Mouse (Mus musculus): ENCODE results near the gene Gfi1b.

The Gfi1b gene

DNA sequence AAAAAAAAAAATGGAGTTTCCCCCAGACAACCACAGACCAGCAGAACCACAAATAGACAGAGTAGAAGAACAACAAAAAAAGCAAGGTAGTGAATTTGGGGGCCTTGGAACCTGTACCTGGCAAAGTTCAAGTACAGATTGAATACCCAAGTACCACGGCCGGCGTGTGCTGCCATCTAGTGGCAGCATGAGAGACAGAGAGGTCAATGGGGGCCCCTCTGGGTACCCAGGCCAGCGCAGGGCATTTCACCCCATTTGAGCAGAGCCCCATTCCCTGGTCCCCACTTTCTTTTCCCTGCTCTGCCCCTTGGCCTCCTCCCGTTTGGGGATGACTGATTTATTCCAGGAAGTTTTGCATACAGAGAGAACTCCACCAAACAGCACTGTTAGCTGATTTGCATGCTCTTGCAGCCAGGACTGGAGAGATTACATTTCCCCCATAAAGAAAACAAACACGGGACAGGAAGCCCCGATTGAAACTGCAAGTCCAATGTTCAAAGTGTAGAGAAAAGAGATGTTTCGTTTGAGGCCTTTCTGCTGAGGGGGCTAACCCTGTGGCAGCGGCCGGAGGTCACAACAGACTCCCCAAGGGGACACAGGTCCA lies 841 bp upstream of the Gfi1b start:
- DNase-seq (ENCODE audit: low read depth, low spot score) = no peak

DNA sequence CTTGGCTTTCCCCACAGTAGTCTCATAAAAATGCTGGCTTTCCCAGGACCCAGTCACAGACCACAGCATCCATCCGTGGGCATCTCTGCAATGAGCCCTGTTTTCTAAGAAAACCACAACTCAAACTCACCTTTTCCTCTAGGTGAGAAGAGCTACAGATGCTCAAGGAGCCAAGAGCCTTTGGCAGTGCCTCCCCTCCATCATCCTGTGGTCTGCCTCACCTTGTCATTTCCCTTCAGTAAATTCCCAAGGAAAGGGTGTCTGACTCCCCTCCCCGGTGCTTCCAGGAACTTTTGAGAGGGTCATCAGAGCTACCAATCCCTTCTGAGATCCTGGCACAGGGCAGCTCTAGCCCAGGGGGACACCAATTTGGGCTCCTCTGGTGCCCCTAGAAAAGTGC lies 671 bp downstream of the Gfi1b start:
- no peak for DNase-seq (ENCODE audit: low read depth, low spot score)

DNA sequence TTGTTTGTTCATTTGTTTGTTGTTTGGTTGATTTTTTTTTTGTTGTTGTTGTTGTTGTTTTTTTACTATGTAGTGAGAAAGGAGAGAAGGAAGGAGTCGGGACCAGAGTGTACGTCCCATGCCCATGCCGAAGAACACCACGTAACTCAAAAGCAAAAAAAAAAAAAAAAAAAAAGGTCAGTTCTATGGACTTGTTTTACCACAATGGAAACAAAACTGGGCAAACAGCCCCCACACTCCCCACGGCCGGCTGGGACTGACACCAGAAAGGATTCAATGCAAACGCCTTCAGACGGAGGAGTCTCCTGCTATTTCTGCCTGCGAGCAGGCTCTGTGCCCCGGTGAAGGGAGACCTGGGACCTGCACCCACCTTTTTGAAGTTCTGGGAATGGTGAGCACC lies 1.3 kb downstream of the Gfi1b start:
- no peak for DNase-seq (ENCODE audit: low read depth, low spot score)

DNA sequence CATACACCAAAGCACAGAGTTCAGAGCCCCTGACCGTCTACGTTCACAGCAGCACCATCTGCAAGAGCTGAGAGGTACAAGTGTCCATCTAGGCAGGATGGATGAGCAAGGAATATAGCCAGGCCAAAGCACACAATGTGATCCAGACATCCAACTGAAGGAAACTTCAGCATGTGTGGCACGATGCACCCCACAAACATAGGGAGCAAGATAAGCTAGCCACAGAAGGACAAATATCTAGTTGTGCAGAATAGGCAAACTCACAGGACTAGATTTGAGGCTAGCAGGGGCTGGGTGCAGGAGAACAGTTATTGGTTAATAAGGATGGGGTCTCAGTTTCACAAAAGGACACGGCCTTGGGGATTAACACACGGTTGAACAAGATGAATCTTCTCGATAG lies 2.4 kb downstream of the Gfi1b start:
- no peak for DNase-seq (ENCODE audit: low read depth, low spot score)

DNA sequence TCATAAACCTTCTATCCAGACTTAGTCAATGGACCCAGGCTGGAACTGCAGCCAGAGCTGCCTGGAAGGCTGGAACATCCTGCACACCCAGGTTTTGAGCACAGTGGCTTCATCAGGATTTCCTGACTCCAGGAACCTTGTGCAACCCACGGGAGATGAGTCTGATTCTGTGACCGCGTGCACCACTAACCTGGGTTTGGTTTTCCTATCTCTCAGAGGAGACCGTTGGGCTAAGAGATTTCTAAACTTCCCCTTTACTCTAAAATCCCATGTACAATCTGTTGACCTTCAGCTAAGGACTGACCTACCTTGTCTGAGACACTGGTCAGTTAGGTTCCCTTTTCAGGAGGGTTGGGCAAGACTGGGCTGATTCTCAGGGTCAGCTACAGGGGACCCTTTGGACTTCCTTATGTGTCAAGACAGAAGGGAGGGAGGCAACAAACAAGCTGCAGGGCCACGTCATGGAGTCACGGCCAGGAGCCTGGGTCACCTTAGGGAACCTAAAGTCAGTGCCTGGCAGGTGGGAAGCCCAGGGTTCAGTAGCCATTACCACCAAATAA lies 2.9 kb downstream of the Gfi1b start:
- DNase-seq (ENCODE audit: low read depth, low spot score) = no peak

DNA sequence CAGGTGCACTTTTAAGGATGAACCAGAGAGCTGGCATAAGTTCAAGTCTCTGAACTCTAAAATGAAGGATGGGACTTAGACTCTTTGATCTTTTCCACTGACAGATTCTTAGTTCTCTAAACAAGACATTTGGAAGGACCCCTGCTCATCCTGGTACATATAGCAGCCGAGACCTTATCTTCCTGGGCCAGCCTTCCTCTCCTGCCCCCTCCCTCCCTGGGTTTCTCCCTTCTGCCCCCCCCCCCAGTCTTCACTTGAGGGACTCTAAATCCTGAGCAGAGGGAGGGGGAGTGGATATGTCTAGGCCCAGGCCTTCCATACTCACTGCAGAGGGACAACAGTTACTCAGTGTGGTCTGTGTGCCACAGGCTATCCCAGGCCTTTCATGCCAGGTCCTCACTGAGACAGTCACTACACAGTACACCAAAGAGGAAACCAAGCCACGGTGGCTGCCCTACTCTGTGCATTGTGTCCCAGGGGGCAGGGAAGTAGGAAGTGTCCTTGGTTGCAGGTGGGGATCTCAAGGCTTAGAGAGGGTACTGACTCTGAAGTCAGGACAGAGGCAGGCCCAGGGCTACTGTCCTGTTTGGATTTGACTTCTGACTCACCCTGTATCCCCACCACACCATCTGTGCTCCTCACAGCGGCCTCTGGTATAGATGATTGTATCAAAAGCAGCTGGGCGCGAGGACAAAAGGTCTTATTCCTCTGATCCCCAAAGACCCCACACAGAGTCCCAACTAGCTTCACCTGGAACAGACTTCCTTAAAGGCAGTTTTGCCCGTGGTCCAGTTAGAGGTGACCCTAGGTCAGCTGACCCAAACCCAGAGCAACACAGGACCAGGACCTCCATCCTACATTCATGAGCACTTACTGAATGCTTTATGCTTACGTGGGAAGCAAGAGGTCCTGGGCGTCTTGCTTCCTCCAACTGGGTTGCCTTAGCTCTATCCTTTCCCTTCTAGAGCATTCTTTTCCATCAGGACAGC lies 4.0 kb downstream of the Gfi1b start:
- no peak for DNase-seq (ENCODE audit: low read depth, low spot score)

DNA sequence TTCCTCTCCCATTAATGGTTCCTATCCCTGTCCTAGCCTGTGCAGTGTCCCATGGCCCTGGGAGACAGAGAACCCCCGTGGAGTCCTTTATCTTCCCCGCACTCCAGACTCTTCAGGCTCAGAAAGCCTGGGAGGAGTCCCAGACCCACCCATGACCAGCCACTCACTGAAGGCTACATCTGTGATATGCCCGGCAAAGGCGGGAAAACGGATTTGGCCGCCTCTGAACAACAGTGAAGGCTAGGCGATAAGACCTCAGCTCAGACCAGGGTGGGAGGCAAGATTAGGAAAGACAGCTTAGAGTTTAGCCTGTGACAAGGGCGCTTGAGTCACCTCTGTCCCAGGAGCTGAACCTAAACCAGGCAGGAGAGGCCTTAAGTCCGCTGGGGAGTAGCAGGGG lies 4.9 kb downstream of the Gfi1b start:
- no peak for DNase-seq (ENCODE audit: low read depth, low spot score)

DNA sequence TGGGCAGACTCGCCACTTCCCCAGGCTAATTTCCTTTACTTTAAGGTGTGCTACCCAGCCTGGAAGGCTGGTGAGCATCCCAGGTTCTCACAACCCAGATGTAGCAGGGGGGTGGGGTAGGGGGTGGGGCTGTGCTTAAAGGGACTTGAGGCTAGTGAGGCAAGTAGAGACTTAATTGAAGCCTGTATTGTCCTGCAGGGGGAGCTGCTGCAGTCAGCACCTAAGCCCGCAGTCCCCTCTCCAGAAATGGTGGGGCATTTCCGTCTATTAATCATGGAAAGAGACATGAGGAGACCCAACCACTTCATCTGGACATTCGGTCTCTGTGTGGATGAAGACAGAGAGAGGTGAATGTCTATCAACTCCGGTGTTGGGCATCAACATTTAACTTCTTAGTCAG lies 5.4 kb downstream of the Gfi1b start:
- DNase-seq (ENCODE audit: low read depth, low spot score) = no peak

DNA sequence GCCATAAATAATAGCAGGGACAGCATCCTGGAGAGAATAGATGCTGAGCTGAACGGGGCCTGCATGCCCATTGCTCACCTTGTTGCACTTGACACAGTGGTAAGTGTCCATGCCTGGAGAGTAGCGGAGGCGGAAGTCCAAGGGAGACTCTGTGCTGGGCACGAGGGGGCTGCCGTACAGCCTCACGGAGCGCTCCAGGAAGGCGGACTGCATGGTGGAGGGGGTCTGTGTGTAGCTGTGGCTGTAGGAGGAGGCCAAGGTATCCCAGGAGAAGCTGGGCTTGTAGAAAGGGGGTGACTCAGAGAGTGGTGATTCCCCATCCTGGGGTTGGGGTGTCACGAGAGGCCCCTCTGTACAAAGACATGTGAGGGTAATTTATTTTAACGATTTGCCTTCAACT lies 8.2 kb downstream of the Gfi1b start:
- DNase-seq (ENCODE audit: low read depth, low spot score) = no peak

DNA sequence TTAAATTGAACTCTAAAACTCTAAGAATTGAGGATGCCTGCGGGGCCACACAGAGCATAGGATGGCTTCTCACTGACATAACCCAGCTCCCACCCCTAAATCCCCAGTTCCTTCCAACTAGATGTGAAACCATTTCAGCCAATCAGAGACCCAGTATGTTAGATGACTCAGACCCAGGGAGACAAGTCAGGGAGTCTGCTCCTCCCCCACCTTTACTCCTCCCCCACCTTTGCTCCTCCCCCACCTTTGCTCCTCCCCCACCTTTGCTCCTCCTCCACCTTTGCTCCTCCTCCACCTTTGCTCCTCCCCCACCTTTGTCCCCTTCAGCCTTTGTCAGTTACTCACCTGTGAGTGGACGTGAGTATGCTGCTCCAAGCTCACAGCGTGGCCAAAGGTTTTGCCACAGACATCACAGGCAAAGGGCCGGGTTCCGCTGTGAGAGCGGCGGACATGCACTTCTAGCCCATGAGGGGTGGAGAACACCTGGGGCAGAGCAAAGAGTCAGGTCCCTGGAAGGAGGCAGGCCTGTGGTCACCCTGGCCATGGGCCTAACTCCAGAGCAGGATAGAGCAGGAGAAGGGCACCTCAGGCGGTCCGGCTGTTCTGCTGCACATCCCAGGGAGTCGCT lies 9.2 kb downstream of the Gfi1b start:
- no peak for DNase-seq (ENCODE audit: low read depth, low spot score)

DNA sequence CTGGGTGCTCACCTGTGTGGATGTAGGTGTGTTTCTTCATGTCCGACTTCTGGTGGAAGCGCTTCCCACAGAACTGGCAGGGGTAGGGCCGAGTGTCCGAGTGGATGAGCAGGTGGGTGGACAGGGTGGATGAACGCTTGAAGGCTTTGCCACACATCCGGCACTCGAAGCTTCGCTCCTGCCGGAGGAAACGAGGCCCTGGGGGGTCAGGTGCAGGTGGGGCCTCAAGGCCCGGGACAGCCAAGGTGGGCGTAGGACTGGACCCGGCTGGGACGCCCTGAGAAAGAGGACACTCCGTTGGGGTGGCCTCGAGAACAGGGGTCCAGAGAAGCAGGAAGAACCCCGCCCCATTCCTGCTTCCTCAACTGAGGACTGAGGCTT lies 10.4 kb downstream of the Gfi1b start:
- DNase-seq (ENCODE audit: low read depth, low spot score) = no peak

DNA sequence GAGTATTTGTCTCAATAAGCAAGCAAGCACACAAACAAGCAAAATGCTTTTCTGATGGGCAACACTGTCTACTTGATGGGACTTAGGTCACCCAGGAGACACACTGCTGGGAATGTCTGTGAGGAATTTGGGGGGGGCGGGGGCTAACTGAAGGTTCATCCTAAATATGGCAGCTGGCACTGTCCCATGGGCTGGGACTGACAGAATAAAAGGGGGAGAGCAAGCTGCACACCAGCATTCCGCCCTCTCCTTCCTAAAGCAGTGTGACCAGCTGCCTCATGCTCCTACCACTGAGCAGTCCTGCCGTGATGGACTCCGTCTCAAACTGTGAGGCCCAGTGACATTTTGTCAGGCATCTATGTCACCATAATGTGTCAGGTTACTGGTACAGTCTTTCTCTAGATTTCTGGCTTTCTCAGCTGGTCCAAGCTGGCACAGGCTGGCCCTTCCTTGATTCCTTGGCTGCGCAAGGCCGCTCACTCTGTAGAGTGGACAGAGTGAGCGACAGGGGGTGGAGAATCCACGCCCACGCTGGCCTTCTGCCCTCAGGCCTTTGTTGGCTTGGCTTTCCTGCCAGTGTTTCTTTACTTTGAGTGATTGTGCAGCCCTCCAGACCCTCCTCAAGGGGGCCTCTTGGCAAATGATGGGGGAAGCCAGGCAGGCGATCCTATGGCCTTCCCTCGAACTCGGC lies 10.9 kb downstream of the Gfi1b start:
- DNase-seq (ENCODE audit: low read depth, low spot score) = no peak

DNA sequence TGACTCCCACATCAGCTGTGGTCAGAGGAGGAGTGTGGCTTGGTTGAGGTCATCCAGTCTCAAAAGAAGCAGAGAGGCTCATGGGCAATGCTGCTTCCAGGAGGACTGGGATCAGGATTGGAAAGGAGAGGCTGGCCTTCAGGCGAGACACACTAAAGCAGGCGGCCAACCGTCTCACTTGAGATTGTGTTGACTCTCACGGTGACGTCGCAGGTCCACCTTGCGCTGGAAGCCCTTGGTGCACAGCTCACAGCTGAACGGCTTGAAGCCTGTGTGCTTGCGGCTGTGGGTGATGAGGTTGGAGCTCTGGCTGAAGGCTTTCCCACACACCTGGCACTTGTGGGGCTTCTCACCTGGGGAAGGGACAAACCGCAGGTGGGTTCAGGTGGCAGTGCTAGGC lies 11.9 kb downstream of the Gfi1b start:
- DNase-seq (ENCODE audit: low read depth, low spot score) = no peak

DNA sequence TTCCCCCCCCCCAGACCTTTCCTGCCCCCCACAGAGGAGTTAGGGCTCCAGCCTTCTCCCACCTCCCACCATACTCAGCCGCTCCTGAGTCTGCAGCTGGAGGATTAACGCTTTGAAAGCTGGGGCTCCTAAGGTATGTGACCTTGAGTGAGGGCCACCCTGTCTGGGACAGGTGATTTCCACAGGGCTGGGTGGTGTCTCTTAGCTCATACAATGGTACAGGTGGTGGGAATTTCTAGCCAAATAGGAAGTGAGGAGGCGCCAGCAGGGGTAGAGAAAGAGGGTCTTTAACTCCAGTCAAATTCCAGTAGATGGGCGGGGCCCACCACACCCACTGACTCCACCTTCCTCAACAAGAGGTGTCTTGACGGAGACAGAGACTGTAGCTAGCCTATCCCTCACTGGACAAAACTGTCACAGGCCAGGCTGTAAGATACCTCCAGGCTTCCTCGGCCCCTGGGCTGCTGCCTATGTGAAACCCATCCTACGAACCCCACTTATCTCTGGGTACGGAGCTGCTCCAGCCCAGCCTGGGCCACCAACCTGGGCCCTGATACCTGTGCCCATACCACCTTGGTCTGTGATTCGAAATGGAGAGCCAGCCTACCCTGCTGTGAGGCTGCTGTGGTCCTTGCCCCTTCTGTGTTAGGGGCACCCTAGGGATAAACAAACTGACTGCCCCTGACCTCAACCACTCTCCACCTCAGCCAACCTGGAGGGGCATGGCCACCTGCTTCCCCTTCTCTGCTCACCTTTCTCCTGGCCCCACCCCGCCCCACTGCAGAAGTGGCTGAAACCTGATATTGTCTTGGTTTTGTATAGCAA lies 14.2 kb downstream of the Gfi1b start:
- no peak for DNase-seq (ENCODE audit: low read depth, low spot score)

DNA sequence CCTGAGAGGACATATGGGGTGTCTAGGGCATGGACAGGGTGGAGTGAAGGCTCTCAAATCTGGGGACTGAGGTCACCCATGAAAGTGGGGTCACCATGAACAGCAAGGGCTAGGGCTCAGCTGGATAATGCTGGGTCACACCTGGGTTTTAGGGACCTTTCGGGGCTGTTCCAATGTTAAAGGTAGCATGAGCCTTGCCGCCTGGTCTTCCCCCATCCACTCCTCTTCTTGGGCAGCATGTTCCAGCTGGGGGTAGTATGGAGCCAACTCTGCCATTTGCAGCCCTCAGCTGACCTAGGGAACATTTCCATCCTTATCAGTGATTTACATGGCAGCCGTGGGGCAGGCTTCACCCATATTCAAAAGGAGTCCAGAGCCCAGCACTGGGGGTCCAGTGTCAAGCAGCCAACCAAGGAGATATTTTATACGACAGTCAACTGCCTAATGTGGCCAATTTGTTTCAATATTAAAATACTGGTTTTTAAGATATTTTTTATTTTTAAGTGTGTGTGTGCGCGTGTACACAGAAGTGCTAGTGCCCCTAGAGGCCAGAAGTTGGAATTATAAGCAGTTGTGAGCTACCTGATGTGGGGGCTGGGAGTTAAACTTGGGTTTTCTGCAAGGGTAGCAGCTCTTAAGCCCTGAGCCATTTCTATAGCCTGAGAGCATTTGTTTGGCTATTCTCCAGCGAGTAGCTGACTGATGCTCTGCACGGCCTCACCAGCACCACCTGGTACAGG lies 15.0 kb downstream of the Gfi1b start:
- DNase-seq (ENCODE audit: low read depth, low spot score) = no peak

DNA sequence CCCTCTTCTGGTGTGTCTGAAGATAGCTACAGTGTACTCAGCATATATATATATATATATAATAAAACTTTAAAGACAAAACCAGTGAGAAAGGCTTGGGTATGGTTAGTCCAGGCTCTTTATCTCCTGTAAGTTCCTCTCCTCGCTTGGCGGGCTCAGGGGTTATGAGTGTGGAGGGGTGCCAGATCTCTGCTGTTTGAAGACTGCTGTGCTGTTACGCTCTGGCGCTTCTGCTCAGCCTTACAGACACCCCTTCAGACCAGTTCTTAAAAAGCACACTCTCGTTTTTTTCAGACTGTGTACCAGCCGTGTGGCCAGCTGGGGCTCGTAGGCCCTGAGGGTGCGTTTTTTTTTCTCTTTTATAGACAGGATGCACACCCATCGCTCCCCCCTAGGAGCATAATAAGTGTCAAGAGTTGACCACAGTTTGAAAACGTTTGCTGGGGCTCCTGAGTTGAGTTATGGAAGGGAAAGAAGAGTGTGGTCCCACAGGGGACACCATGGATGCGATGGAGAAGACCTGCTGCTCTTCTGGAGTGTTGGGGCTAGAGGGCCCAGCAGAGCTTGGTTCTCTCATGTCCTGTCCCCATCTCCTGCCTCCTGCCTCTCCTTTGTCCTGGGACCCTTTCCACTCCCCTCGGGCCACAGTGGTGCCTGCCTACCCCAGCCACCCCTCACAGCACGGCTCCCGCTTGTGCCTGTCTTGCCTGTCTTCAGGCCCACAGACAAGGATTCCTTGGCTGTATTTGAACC lies 15.8 kb downstream of the Gfi1b start:
- DNase-seq (ENCODE audit: low read depth, low spot score) = no peak

DNA sequence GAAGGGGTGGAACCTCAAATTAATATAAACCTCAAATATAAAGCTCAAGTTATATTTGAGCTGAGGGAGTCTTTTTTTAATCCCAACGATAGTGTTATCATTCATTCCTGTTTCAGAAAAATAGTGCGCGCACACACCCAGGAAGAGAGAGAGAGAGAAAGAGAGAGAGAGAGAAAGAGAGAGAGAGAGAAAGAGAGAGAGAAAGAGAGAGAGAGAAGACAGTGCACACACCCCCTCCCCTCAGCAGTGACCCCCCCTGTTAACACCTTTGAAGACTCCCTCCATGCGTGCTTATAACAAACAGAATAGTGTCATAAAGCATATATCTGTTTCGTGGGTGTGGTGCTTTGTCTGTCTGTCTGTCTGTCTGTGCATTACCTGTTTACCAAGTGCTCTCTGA lies 18.2 kb downstream of the Gfi1b start:
- no peak for DNase-seq (ENCODE audit: low read depth, low spot score)

DNA sequence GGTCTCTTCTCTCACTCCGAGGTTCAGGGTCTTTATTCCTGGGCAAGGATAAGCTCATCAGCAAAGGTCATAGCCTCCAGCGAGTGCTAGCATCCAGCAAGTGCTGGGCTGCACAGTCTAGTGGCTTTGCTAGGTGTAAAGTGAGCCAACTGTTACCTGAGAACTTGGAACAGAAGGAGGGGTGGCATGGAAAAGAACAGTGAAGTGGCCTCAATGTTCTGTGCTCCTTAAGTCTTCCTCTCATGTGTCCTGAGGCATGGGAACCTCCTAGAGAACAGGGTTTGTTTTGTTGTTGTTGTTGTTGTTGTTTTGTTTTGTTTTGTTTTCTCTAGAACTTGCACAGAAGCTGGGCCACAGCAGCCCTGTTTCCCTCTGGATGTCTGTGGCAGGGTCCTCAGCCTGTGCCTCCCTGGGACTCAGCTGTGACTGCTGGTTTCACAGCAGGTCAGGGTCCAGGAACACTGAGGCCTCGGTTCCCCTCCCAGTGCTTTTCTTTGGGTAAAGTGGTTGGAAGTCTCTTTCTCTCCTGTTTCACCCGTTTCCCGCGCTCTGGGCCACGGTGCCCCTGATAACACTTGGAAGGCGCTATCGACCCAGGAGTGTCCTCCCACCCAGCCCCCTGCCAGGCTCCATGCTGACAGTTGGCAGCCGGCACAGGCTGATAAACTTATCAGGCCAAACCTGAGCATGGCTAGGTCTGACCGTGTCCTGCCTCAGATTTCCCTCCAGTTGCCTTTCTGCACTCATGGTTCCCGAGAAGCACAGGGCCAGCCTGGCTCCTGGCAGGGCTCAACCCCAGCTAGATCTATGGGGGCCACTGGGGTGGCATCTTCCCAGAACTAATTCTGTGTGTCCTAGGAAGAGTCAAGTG lies 19.8 kb downstream of the Gfi1b start:
- DNase-seq (ENCODE audit: low read depth, low spot score) = no peak

DNA sequence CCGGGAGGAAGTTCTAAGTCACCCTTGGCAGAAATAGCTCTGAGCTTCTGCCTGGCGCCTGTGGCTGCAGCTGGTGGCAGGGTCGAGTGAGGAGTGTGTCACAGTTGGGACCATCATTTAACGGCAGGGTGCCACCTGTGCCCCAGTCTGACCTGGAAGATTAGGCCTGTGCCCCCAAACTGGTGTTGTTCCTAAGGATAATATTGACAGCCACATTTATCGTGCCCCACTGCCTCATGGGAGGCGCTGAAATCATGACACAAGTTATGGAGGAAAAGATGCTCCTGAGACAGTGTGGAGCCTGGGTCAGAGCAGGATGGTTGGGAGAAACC lies 22.2 kb downstream of the Gfi1b start:
- no peak for DNase-seq (ENCODE audit: low read depth, low spot score)

Data from telencephalon, adult 2 months (tissue).